Mouse (Mus musculus) heart, adult 2 months (tissue): Measurements from ENCODE around the gene Cdc42se2. TPM values are rescaled to one million over a fixed set of nuclear protein-coding genes. Genes with fewer than 3 reads are reported as not detected.
A peak's percentile ranks its signal among the peaks of the same experiment; 100 is the strongest.

Experiments used
- DNase-seq, 2 experiments: peaks; one replicate each; pipeline ENCODE4 v3.0.0; 2021
- H3K27ac ChIP-seq: fragments of 200-600 bp; 2 replicates; pipeline ENCODE4 v1.8.1; 2022
- H3K27me3 ChIP-seq: fragments of 200-500 bp; 2 replicates; pipeline ENCODE4 v1.6.1; 2012; ENCODE audit warnings: mild to moderate bottlenecking, low read length, inconsistent platforms, mixed read lengths; ENCODE audit not compliant: control insufficient read depth, insufficient read depth
- H3K36me3 ChIP-seq: fragments of 200-500 bp; 2 replicates; pipeline ENCODE4 v1.6.1; 2012; ENCODE audit warnings: low read length, inconsistent platforms; ENCODE audit not compliant: control insufficient read depth, insufficient read depth
- H3K4me1 ChIP-seq: fragments of 200-500 bp; 2 replicates; pipeline ENCODE4 v1.6.1; 2011; ENCODE audit warnings: low read length; ENCODE audit not compliant: control insufficient read depth, insufficient read depth
- H3K4me3 ChIP-seq: fragments of 200-600 bp; 2 replicates; pipeline ENCODE4 v1.8.1; 2022
- H3K79me2 ChIP-seq: fragments of 200-500 bp; replicated peaks from 2 replicates; pipeline ENCODE4 v1.6.1; 2012; ENCODE audit warnings: mild to moderate bottlenecking, inconsistent platforms, low read length, moderate library complexity, mixed read lengths; ENCODE audit not compliant: control insufficient read depth, insufficient read depth
- H3K9ac ChIP-seq: fragments of 200-500 bp; 2 replicates; pipeline ENCODE4 v1.6.1; 2012; ENCODE audit warnings: low read depth, mild to moderate bottlenecking, control low read depth, inconsistent platforms, low read length, mixed read lengths
- CTCF ChIP-seq: fragments of 200-600 bp; IDR thresholded peaks from 2 replicates; pipeline ENCODE4 v1.8.1; 2022; ENCODE audit warnings: antibody characterized with exemption, mild to moderate bottlenecking, moderate library complexity
- EP300 ChIP-seq: fragments of 200-500 bp; IDR thresholded peaks from 2 replicates; pipeline ENCODE4 v1.6.1; 2011; ENCODE audit warnings: low read depth, low read length, control low read depth; ENCODE audit not compliant: insufficient read depth
- POLR2A ChIP-seq: fragments of 200-500 bp; IDR thresholded peaks from 2 replicates; pipeline ENCODE4 v1.6.1; 2011; ENCODE audit warnings: mild to moderate bottlenecking, low read depth, low read length, control low read depth; ENCODE audit not compliant: insufficient read depth
- WGBS: fragments of 180-500 bp; shearing (Covaris S2); methylation state at CpG from one replicate; pipeline ENCODE4 v1.1.7; 2018; 5-methylcytosine and 5-hydroxymethylcytosine counted together
- intact Hi-C: fragments of 180-260 bp; cut with DNase I; formaldehyde crosslinking; loops from one replicate; pipeline ENCODE4 v1.15.1; 2025
- polyA plus RNA-seq: library from polyadenylated mRNA; depleted of rRNA; stranded (reverse); fragments of >200 nt; gene quantifications from 2 replicates; pipeline ENCODE4 v1.2.3, GENCODE M21; 2012; rRNA removed
- total RNA-seq, 2 experiments: library from RNA; stranded (reverse); gene quantifications; 2 replicates each; pipeline ENCODE4 v1.2.3; 2021

The Cdc42se2 gene
- total and polyA plus RNA-seq, 3 experiments: 22.0 to 24.7 (median 23.3) TPM

DNA sequence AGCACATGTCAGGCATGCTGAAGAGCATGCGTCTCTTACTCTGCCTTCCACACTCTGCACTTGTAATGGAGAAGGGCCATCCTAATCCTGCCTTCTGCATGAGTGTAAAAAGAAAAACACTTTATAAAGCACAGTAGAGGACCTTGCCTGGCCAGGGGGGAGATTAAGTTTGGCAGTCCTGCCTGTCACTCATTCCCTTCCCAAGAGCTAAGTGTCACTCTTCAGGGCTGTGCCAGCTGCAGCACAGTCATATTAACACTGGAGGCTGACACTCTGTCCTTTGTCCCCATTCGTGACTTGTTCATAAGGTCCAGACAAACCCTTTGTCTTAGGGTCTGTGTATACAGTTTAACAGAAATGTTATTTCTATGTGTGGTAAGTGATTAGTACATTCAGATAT lies 102.6 kb downstream of the Cdc42se2 start:
- Histone ChIP-seq H3K4me1 (peaks cover 3% of the 10 kb centered on the region; the same call in 1 of the 2 replicates), H3K79me2 (no peaks in the 10 kb centered on the region), H3K27ac (no peak overlapping the region; the same call in 1 of the 2 replicates), H3K27me3 (no peaks in the 10 kb centered on the region), H3K4me3 (no peak overlapping the region), H3K36me3 (no peaks in the 10 kb centered on the region), H3K9ac (no peak overlapping the region)
- peak in 1 of 2 experiments; percentile 30 for DNase-seq
- TF ChIP-seq POLR2A (no peak), EP300 (0 out of 2 replicates have a peak, but pooled peaks have one; percentile 8), CTCF (no peak)
- WGBS: 68% methylated on average over 2 of the region's 2 CpGs
- intact Hi-C loops: no loop called here

- intact Hi-C loops: no loop called here
- H3K9ac ChIP-seq: no peak overlapping the region
- 93% methylated on average over 2 of the region's 2 CpGs for WGBS
- no peak overlapping the region for H3K27ac ChIP-seq
- H3K4me1 ChIP-seq: no peaks in the 10 kb centered on the region
- TF ChIP-seq EP300 (no peak), POLR2A (no peak), CTCF (no peak)
- H3K36me3 ChIP-seq: no peaks in the 10 kb centered on the region
- no peak for DNase-seq
- H3K79me2 ChIP-seq: no peaks in the 10 kb centered on the region
- H3K27me3 ChIP-seq: no peaks in the 10 kb centered on the region
- H3K4me3 ChIP-seq: no peak overlapping the region
Observed at GRCm38 (mm10) chr11:54679141-54679540, 108.3 kb downstream of the Cdc42se2 start.

- DNase-seq: no peak
- Histone ChIP-seq H3K79me2 (no peaks in the 10 kb centered on the region), H3K9ac (no peak overlapping the region), H3K27ac (no peak overlapping the region), H3K4me3 (no peak overlapping the region), H3K27me3 (no peaks in the 10 kb centered on the region), H3K36me3 (no peaks in the 10 kb centered on the region), H3K4me1 (no peaks in the 10 kb centered on the region)
- intact Hi-C loops: no loop called here
- 99% methylated on average over 2 of the region's 2 CpGs for whole genome bisulfite sequencing
- TF ChIP-seq CTCF (no peak), POLR2A (no peak), EP300 (no peak)
Observed at GRCm38 (mm10) chr11:54675792-54676489, 111.5 kb downstream of the Cdc42se2 start.

DNA sequence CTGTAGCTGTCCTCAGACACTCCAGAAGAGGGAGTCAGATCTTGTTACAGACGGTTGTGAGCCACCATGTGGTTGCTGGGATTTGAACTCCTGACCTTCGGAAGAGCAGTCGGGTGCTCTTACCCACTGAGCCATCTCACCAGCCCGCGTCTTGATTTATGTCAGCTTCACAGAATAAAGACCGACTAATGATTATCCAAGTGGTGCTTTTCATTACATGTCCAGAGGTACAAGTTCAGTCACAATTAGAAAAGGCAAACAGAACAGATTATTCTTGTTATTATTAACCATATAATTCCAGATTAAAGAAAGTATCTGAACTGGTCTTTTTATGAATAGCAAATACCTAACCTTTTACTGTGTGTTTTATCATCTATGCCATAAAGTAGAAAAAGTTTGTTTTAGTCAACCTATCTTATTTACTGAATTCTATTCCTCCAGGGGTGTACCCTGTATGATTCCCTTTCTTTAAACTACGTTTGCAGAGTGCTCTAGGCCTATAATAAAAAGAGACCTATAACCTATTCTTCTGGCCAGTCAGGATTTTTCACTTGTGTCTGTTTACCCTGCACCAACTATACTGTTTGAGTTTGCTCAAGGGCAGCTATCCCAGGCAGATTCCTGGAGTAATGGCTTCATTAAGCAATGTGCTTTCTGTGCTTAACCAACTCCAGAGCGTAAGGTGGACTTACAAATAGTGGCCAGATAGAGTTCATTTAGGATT lies 113.7 kb downstream of the Cdc42se2 start:
- H3K4me1 ChIP-seq: no peaks in the 10 kb centered on the region
- no peak overlapping the region for H3K9ac ChIP-seq
- H3K27me3 ChIP-seq: no peaks in the 10 kb centered on the region
- H3K27ac ChIP-seq: no peak overlapping the region
- DNase-seq: no peak
- no peak overlapping the region for H3K4me3 ChIP-seq
- intact Hi-C loops: no loop called here
- H3K36me3 ChIP-seq: no peaks in the 10 kb centered on the region
- no peaks in the 10 kb centered on the region for H3K79me2 ChIP-seq
- 88% methylated on average over 8 of the region's 8 CpGs for WGBS
- TF ChIP-seq EP300: no peak
- TF ChIP-seq CTCF: no peak
- no peak for TF ChIP-seq POLR2A

Other genes starting within 250 kb of the Cdc42se2 start
- 10 to 100 TPM; 38.6 to 40.1 TPM for gene Lyrm7, start 73.2 kb upstream of the Cdc42se2 start, total RNA-seq
- 11.1 and 20.0 TPM in 2 replicates for gene Lyrm7, start 73.2 kb upstream of the Cdc42se2 start, polyA plus RNA-seq
- gene Hint1, start 78.7 kb upstream of the Cdc42se2 start, total RNA-seq: 100 to 1,000 TPM; 258 to 297 TPM
- gene Hint1, start 78.7 kb upstream of the Cdc42se2 start, polyA plus RNA-seq: 477 and 498 TPM in 2 replicates
- gene Gpx3, start 114.8 kb upstream of the Cdc42se2 start, total RNA-seq: 100 to 1,000 TPM; 219 to 246 TPM
- 362 and 401 TPM in 2 replicates for gene Gpx3, start 114.8 kb upstream of the Cdc42se2 start, polyA plus RNA-seq
- gene Tnip1, start 175.2 kb upstream of the Cdc42se2 start, total RNA-seq: 10 to 100 TPM; 25.9 to 34.4 TPM
- gene Tnip1, start 175.2 kb upstream of the Cdc42se2 start, polyA plus RNA-seq: 26.6 and 31.9 TPM in 2 replicates
- 100 to 1,000 TPM; 205 to 213 TPM for gene Anxa6, start 245.8 kb upstream of the Cdc42se2 start, total RNA-seq
- gene Anxa6, start 245.8 kb upstream of the Cdc42se2 start, polyA plus RNA-seq: 136 and 193 TPM in 2 replicates